Mouse (Mus musculus) right cerebral cortex, adult 18-20 months (tissue): ENCODE measurements around the gene Slc43a2.
"Not testable (repeated sequence)": the region's sequence is repeated elsewhere in the genome, so short reads cannot be mapped to it uniquely, and the experiment has no call there.

Source experiments
- DNase-seq: peaks from one replicate; pipeline ENCODE4 v3.0.0; 2022; ENCODE audit warnings: mixed read lengths

The Slc43a2 gene

GRCm38 (mm10) chr11:75574378-75575123 lies 43.1 kb downstream of the Slc43a2 start:
- no peak for DNase-seq

- DNase-seq, result no peak
Measured at GRCm38 (mm10) chr11:75575560-75576123, 44.1 kb downstream of the Slc43a2 start.

- no peak for DNase-seq
Measured at GRCm38 (mm10) chr11:75578609-75579008, 47.1 kb downstream of the Slc43a2 start.

- no peak for DNase-seq
Measured at GRCm38 (mm10) chr11:75581495-75582149, 50.1 kb downstream of the Slc43a2 start.

- no peak for DNase-seq
Measured at GRCm38 (mm10) chr11:75583521-75583920, 52.0 kb downstream of the Slc43a2 start.

GRCm38 (mm10) chr11:75585061-75585460 lies 53.6 kb downstream of the Slc43a2 start:
- no peak for DNase-seq

- no peak for DNase-seq
Measured at GRCm38 (mm10) chr11:75585978-75586377, 54.5 kb downstream of the Slc43a2 start.

- no peak for DNase-seq
Measured at GRCm38 (mm10) chr11:75586963-75587362, 55.5 kb downstream of the Slc43a2 start.

- DNase-seq, result peak; percentile 98
Measured at GRCm38 (mm10) chr11:75587493-75588284, 56.2 kb downstream of the Slc43a2 start, which contains the start of gene Pitpna. Gene Pitpna, plus strand, starts transcription at chr11:75588097.

GRCm38 (mm10) chr11:75588285-75588941 lies 56.9 kb downstream of the Slc43a2 start:
- no peak for DNase-seq

GRCm38 (mm10) chr11:75592612-75593011 lies 61.1 kb downstream of the Slc43a2 start:
- DNase-seq, result no peak

GRCm38 (mm10) chr11:75594431-75594830 lies 62.9 kb downstream of the Slc43a2 start:
- no peak for DNase-seq

GRCm38 (mm10) chr11:75595404-75595803 lies 63.9 kb downstream of the Slc43a2 start:
- DNase-seq, result no peak

GRCm38 (mm10) chr11:75595816-75596215 lies 64.3 kb downstream of the Slc43a2 start:
- no peak for DNase-seq

GRCm38 (mm10) chr11:75596726-75597255 lies 65.3 kb downstream of the Slc43a2 start:
- no peak for DNase-seq

GRCm38 (mm10) chr11:75598004-75598403 lies 66.5 kb downstream of the Slc43a2 start:
- DNase-seq, result no peak

GRCm38 (mm10) chr11:75599802-75600201 lies 68.3 kb downstream of the Slc43a2 start:
- DNase-seq, result not testable (repeated sequence)

- DNase-seq, result no peak
Measured at GRCm38 (mm10) chr11:75604826-75605225, 73.3 kb downstream of the Slc43a2 start.

GRCm38 (mm10) chr11:75605318-75605717 lies 73.8 kb downstream of the Slc43a2 start:
- DNase-seq, result no peak

- no peak for DNase-seq
Measured at GRCm38 (mm10) chr11:75608776-75609175, 77.3 kb downstream of the Slc43a2 start.

GRCm38 (mm10) chr11:75610021-75610420 lies 78.5 kb downstream of the Slc43a2 start:
- DNase-seq, result no peak

- DNase-seq, result no peak
Measured at GRCm38 (mm10) chr11:75614769-75615168, 83.3 kb downstream of the Slc43a2 start.
